Mouse (Mus musculus) spleen, adult 2 months (tissue): ENCODE measurements around the gene Serinc3.

ENCODE experiments used
- CTCF ChIP-seq: fragments of 200-500 bp; IDR thresholded peaks from 2 replicates; pipeline ENCODE4 v1.5.1; 2011; ENCODE audit warnings: mild to moderate bottlenecking, inconsistent platforms; ENCODE audit not compliant: insufficient read depth, insufficient read length, insufficient replicate concordance; ENCODE audit errors: extremely low read depth
- POLR2A ChIP-seq: fragments of 200-500 bp; IDR thresholded peaks from 2 replicates; pipeline ENCODE4 v1.6.1; 2011; ENCODE audit warnings: low read depth, low read length, inconsistent platforms

DNA sequence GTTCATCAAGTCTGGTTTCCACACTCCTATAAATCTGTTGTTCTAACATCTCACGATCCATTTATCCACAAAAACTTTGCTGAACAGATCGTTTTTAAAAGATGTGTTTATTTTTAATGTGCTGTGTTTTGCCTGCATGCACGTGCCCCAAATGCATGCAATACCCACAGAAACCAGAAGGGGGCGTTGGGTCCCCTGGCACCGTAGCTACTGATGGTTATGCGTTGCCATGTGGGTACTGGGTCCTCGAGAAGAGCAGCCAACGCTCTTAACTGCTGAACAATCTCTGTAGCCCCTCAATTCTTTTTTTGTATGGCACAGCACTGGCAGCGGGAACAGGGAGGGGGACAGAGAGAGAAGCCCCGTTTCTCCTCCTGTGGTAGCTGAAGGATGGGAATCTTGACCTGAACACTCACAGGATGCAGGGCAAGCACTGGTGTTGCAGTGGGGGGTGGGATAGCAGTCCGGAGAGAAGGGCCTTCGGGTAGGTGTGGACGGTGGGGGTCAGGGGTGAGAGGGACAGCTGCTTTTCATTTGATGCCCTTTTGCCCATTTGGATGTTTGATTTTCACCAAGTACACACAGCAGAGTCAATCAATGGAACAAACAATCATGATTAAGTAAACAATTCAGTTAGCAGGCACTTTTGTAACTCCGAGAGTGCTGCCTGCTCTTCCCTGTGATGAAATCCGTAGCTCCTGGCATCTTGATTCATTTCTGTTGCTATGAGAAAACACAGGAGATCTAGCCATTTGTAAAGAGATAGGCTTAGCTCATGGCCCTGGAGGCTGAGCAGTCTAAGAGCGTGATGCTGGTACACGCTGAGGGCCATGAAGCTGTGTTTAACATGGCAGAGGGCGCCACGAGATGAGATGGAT lies 58.3 kb downstream of the Serinc3 start:
- TF ChIP-seq CTCF, result peak; percentile 81; the same call in 1 of the 2 replicates
- no peak for TF ChIP-seq POLR2A
